Mouse (Mus musculus) adrenal gland, postnatal 0 days (tissue): ENCODE data around the gene 1700009N14Rik. TPM values are rescaled to one million over a fixed set of nuclear protein-coding genes. Genes with fewer than 3 reads are reported as not detected.

Experiments used
- polyA plus RNA-seq: library from polyadenylated mRNA; unstranded; fragments of >200 nt; fragmentation: Nextera tagmentation; extraction: Ambion mirVana; gene quantifications from 2 replicates; pipeline ENCODE4 v1.2.1, GENCODE M21; 2015

Gene 1700009N14Rik
- polyA plus RNA-seq = not detected in 2 replicates

GRCm38 (mm10) chr4:39450069-39450468 lies at the start of gene 1700009N14Rik:
Gene 1700009N14Rik, plus strand, starts transcription at chr4:39450295.

